In the genomic region with DNA sequence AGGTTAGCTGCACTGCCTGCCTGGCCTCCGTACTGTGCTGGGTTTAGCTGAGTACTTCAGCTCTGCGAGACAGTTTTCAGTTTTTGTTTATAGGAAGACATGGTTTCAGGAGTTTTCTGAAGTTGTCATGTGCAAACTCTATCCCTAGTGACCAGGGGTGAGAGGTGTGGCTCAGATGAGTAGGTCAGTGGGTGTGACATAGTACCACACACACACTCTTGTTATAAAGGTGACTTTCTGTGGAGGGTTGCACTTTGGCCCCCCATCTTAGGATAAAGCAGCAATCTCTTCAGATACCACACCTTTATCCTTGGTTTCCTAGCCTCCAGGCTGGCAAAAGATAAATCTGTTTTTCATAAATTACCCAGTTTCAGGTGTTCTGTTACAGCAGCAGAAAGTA, we compare ENCODE assay signal across 24 mouse cellular contexts.
"Had no signal": no experiment of that assay in that cellular context is flagged by ENCODE, and none has a peak within 500 bp of the region (broad histone marks: within the 10 kb centered on the region; RNA-seq: fewer than 3 reads in every experiment).

No protein-coding gene starts in this region.

- H3K9me3 ChIP-seq: hindbrain, embryonic 10.5 days; hindbrain, embryonic 12.5 days; kidney, embryonic 15.5 days; limb, embryonic 13.5 days; limb, embryonic 15.5 days; liver, embryonic 12.5 days had no signal

- H3K4me2 ChIP-seq: heart, embryonic 11.5 days; hindbrain, embryonic 12.5 days; hindbrain, embryonic 14.5 days; kidney, embryonic 15.5 days; limb, embryonic 13.5 days; limb, embryonic 15.5 days; liver, embryonic 12.5 days had no signal

- H3K9ac ChIP-seq: forebrain, postnatal 0 days; hindbrain, embryonic 12.5 days; hindbrain, embryonic 14.5 days; kidney, embryonic 15.5 days; limb, embryonic 13.5 days; limb, embryonic 15.5 days; liver, embryonic 12.5 days; liver, embryonic 14.5 days had no signal

- H3K27me3 ChIP-seq: hindbrain, embryonic 12.5 days; kidney, embryonic 15.5 days; limb, embryonic 13.5 days; limb, embryonic 15.5 days; liver, embryonic 12.5 days had no signal

- H3K4me1 ChIP-seq: hindbrain, embryonic 12.5 days; kidney, embryonic 15.5 days; limb, embryonic 13.5 days; limb, embryonic 15.5 days; liver, embryonic 12.5 days had no signal

- ATAC-seq: forebrain, postnatal 0 days; hindbrain, embryonic 16.5 days; liver, embryonic 12.5 days had no signal

- DNase-seq: forebrain, postnatal 0 days; gastrocnemius, postnatal 14 days; gastrocnemius, postnatal 36 days; heart, adult 11 months; heart, adult 2 months; heart, postnatal 10 days; heart, postnatal 4 days; kidney, adult 18-20 months; kidney, adult 8-10 months; kidney, postnatal 25 days; kidney, postnatal 4 days; layer of hippocampus, postnatal 36 days; left cerebral cortex, postnatal 4 days had no signal

- H3K27ac ChIP-seq: heart, adult 2 months; hindbrain, embryonic 10.5 days; hindbrain, embryonic 12.5 days; hindbrain, embryonic 14.5 days; kidney, embryonic 15.5 days; kidney, postnatal 0 days; limb, embryonic 13.5 days; limb, embryonic 15.5 days; liver, embryonic 12.5 days; liver, embryonic 14.5 days had no signal

- H3K36me3 ChIP-seq: hindbrain, embryonic 10.5 days; hindbrain, embryonic 12.5 days; kidney, embryonic 15.5 days; limb, embryonic 13.5 days; limb, embryonic 15.5 days; liver, embryonic 12.5 days had no signal

- H3K4me3 ChIP-seq: heart, adult 2 months; hindbrain, embryonic 10.5 days; hindbrain, embryonic 12.5 days; kidney, embryonic 15.5 days; limb, embryonic 13.5 days; limb, embryonic 15.5 days; liver, embryonic 12.5 days had no signal
